Mouse (Mus musculus): Measurements from ENCODE around the gene Grm6.

- TF ChIP-seq CTCF (IDR thresholded peaks at IDR 0.05; ENCODE audit: low read depth, low read length) = no peak
- TF ChIP-seq EP300 (IDR thresholded peaks at IDR 0.05; ENCODE audit: insufficient read depth, low read depth, low read length) = no peak
- TF ChIP-seq POLR2A (IDR thresholded peaks at IDR 0.05; ENCODE audit: insufficient read depth, low read length) = no peak
These were observed 14.8 kb upstream of the Grm6 start for GRCm38 (mm10) chr11:50835727-50836126.

Measured in ES-Bruce4 (cell line).